Mouse (Mus musculus) heart, adult 9 months (tissue): ENCODE data around the gene Rab11a.
A peak's percentile ranks its signal among the peaks of the same experiment; 100 is the strongest.

Experiments
- DNase-seq, 2 experiments: peaks; one replicate each; pipeline ENCODE4 v3.0.0; 2022; ENCODE audit warnings: low spot score in 2 of 2

The Rab11a gene

GRCm38 (mm10) chr9:64737406-64738201, at the start of gene Rab11a:
Rab11a (minus strand) TSS chr9:64737758.
- peak; percentile 95 for DNase-seq

GRCm38 (mm10) chr9:64786216-64786905, 48.8 kb upstream of the Rab11a start:
- DNase-seq, result no peak

- DNase-seq, result peak; percentile 44 to 58
These were observed 47.3 kb upstream of the Rab11a start for GRCm38 (mm10) chr9:64784841-64785240.

GRCm38 (mm10) chr9:64783511-64783910, 46.0 kb upstream of the Rab11a start:
- no peak for DNase-seq

GRCm38 (mm10) chr9:64779628-64780027, 42.1 kb upstream of the Rab11a start:
- DNase-seq, result no peak

GRCm38 (mm10) chr9:64778151-64778550, 40.6 kb upstream of the Rab11a start:
- no peak for DNase-seq

- no peak for DNase-seq
These were observed 40.0 kb upstream of the Rab11a start for GRCm38 (mm10) chr9:64777441-64777987.

GRCm38 (mm10) chr9:64775491-64775890, 37.9 kb upstream of the Rab11a start:
- peak in 1 of 2 experiments; percentile 47 for DNase-seq

- DNase-seq, result no peak
These were observed 37.3 kb upstream of the Rab11a start for GRCm38 (mm10) chr9:64774883-64775282.

GRCm38 (mm10) chr9:64774411-64774811, 36.9 kb upstream of the Rab11a start:
- DNase-seq, result peak; percentile 52 to 64

GRCm38 (mm10) chr9:64773936-64774335, 36.4 kb upstream of the Rab11a start:
- DNase-seq, result no peak

GRCm38 (mm10) chr9:64773254-64773653, 35.7 kb upstream of the Rab11a start:
- DNase-seq, result no peak

- peak; percentile 54 to 69 for DNase-seq
These were observed 33.7 kb upstream of the Rab11a start for GRCm38 (mm10) chr9:64771236-64771635.

- no peak for DNase-seq
These were observed 32.9 kb upstream of the Rab11a start for GRCm38 (mm10) chr9:64770411-64770849.

GRCm38 (mm10) chr9:64769911-64770310, 32.4 kb upstream of the Rab11a start:
- no peak for DNase-seq

- DNase-seq, result no peak
These were observed 31.6 kb upstream of the Rab11a start for GRCm38 (mm10) chr9:64769066-64769695.

- no peak for DNase-seq
These were observed 30.2 kb upstream of the Rab11a start for GRCm38 (mm10) chr9:64767796-64768195.

GRCm38 (mm10) chr9:64766136-64766535, 28.6 kb upstream of the Rab11a start:
- DNase-seq, result no peak

GRCm38 (mm10) chr9:64764824-64765223, 27.3 kb upstream of the Rab11a start:
- no peak for DNase-seq

- DNase-seq, result no peak
These were observed 20.5 kb upstream of the Rab11a start for GRCm38 (mm10) chr9:64758052-64758451.

GRCm38 (mm10) chr9:64752575-64752974, 15.0 kb upstream of the Rab11a start:
- DNase-seq, result no peak

- no peak for DNase-seq
These were observed 11.8 kb upstream of the Rab11a start for GRCm38 (mm10) chr9:64749314-64749713.
